Mouse (Mus musculus) bone marrow macrophage, adult 2 months (primary cell): ENCODE data around the gene Rpl3l. TPM values are rescaled to one million over a fixed set of nuclear protein-coding genes. Genes with fewer than 3 reads are reported as not detected.
"Not testable (repeated sequence)": the region's sequence is repeated elsewhere in the genome, so short reads cannot be mapped to it uniquely, and the experiment has no call there.

Experiments used
- H3K27ac ChIP-seq: 2 replicates; pipeline ENCODE4 v1.5.1; 2012; ENCODE audit warnings: low read depth, low read length; ENCODE audit not compliant: insufficient read depth
- H3K4me1 ChIP-seq: 2 replicates; pipeline ENCODE4 v1.6.1; 2012; ENCODE audit warnings: low read length; ENCODE audit not compliant: control insufficient read depth, insufficient read depth
- H3K4me3 ChIP-seq: 2 replicates; pipeline ENCODE4 v1.5.1; 2012; ENCODE audit warnings: mild to moderate bottlenecking, low read length, moderate library complexity; ENCODE audit not compliant: insufficient read depth
- CTCF ChIP-seq: IDR thresholded peaks from 2 replicates; pipeline ENCODE4 v1.5.1; 2012; ENCODE audit warnings: low read depth, mild to moderate bottlenecking, low read length, moderate library complexity
- POLR2A ChIP-seq: IDR thresholded peaks from 2 replicates; pipeline ENCODE4 v1.6.1; 2012; ENCODE audit warnings: mild to moderate bottlenecking, low read depth, low read length, borderline replicate concordance
- polyA plus RNA-seq: library from polyadenylated mRNA; stranded (reverse); fragments of >200 nt; gene quantifications from 2 replicates; pipeline ENCODE4 v1.2.4, GENCODE M21; 2012; ENCODE audit not compliant: missing spikeins, insufficient read depth, insufficient read length

The Rpl3l gene
- polyA plus RNA-seq, 1 experiment, result not detected

DNA sequence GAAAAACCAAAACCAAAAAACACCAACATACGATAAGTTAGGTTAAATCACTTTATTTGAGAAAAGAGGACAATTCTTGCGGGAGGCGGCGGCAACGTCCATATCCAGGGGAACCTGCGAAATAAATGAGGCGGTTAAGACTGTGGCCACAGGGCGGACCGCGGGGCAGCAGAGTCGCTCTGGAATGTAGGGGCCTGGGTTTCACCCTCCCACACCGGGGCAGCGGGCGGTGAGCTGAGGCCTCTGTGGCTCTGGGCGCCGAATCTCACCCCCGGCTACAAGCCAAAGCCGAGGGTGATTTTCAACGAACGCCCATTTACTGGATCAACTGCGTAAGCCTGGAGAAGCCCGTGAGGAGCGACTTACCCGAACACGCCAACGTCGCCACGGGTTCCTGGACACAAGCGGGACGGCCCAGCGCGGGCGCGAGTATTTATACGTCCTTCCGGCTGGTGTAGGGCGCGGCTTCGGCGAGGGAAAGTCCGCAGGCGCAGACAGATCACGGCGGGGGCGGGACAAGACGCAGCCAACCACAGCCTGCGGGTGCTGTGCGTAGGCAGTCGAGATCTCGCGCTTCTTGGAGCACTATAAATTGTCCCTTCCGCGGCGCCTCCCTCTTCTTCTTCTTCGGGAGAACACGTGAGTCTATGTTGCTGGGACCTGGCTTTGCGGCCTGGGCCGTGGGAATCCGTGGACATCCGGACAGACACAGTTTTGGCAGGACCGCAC, 8.0 kb upstream of the Rpl3l start:
- H3K4me3 ChIP-seq, result peak overlapping the region; percentile 73
- peak overlapping the region; percentile 67 for H3K27ac ChIP-seq
- peak; percentile 82 for TF ChIP-seq POLR2A
- TF ChIP-seq CTCF, result no peak
- H3K4me1 ChIP-seq, result peaks cover 5% of the 10 kb centered on the region; the same call in 1 of the 2 replicates

GRCm38 (mm10) chr17:24720616-24721015, 7.0 kb upstream of the Rpl3l start:
- peak overlapping the region; percentile 64 for H3K27ac ChIP-seq
- H3K4me3 ChIP-seq, result peak overlapping the region; percentile 67
- H3K4me1 ChIP-seq, result not testable (repeated sequence)

DNA sequence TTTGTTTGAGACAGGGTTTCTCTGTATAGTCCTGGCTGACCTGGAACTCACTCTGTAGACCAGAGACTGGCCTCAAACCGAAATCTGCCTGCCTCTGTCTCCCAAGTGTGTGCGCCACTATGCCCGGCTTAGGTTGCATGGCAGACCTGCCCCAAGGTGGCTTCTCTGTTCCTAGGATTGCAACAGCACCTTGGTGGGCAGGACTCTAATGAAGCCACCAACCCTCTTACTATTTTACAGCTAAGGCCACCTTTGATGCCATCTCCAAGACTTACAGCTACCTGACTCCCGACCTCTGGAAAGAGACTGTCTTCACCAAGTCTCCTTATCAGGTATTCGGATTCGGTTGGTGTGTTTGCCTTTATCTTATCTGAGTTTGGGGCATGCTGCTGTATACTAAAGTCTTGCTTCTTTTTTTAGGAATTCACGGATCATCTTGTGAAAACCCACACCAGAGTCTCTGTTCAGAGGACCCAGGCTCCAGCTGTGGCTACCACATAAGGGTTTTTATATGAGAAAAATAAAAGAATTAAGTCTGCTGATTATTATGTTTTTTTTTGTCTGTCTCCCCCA, 6.2 kb upstream of the Rpl3l start:
- H3K4me1 ChIP-seq, H3K27ac ChIP-seq: not testable (repeated sequence)
- peak overlapping the region; percentile 53 for H3K4me3 ChIP-seq

DNA sequence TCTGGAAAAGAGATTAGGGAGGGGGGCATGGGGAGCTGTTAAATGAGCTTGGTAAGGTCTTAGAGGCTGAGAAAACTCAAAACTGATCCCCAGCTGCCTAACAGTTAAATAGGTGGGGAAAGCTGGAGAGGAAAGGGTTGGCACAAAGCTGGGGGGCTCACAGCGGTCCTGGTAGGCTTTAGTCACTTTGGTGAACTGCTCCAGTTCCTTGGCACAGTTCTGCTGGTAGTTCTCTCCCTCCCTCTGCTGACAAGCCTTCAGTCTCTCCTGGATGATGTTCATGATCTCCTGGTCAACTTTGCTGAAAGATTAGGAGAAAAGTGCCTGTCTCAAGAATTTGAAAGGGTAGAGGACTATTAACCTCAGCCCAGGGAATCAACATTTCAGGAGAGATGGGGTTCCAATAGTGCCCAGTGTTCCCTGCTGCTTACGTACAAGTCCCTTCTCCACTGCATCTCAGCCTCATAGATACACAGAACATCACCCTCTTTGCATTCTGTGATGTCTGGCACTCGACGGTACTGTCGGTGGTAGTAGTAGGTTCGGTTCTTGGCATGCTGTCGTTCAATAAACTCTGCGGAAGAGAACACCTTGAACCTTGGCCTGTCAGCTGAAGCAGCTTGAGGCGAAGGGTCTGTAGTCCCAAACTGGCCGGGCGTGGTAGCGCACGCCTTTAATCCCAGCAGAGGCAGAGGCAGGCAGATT, 5.2 kb upstream of the Rpl3l start:
- Histone ChIP-seq H3K27ac (no peak overlapping the region), H3K4me3 (peak overlapping the region; percentile 35), H3K4me1 (peaks cover 5% of the 10 kb centered on the region; the same call in 1 of the 2 replicates)
- TF ChIP-seq CTCF, result no peak
- no peak for TF ChIP-seq POLR2A

GRCm38 (mm10) chr17:24723122-24723880, 4.3 kb upstream of the Rpl3l start:
- TF ChIP-seq CTCF (no peak), POLR2A (peak; percentile 32; the same call in 1 of the 2 replicates)
- Histone ChIP-seq H3K27ac (peak overlapping the region; percentile 57), H3K4me3 (peak overlapping the region; percentile 78), H3K4me1 (peaks cover 5% of the 10 kb centered on the region; the same call in 1 of the 2 replicates)

GRCm38 (mm10) chr17:24723881-24724180, 3.8 kb upstream of the Rpl3l start:
- peak overlapping the region; percentile 78 for H3K4me3 ChIP-seq
- peaks cover 5% of the 10 kb centered on the region; the same call in 1 of the 2 replicates for H3K4me1 ChIP-seq
- H3K27ac ChIP-seq, result peak overlapping the region; percentile 57
- TF ChIP-seq POLR2A (no peak), CTCF (no peak)

DNA sequence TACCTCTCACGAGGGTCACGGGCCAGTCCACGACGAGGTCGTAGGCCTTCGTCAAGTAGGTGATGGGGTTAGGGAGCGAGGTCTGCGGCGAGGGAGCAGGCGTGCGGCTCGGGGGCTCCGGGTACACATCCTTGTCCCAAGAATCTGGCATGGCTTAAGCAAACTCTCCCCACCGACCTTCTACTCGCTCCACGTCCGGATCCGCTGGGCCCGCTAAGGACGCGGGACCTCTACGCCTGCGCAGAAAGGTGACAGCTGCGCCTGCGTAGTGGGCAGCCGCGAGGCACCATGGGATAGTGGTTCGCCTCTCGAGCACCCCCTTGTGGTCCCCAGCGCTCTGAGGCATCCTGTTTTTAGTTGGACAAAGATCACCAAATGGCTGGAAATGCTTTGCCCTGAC, 3.4 kb upstream of the Rpl3l start, which contains the start of gene Ndufb10:
Gene Ndufb10, minus strand, starts transcription at position 295 of the 400 bp plus-strand sequence.
- peaks cover 5% of the 10 kb centered on the region; the same call in 1 of the 2 replicates for H3K4me1 ChIP-seq
- H3K27ac ChIP-seq, result peak within 1 kb of the TSS; percentile 57
- H3K4me3 ChIP-seq, result peak within 1 kb of the TSS; percentile 78
- TF ChIP-seq POLR2A (no peak), CTCF (no peak)

- no peak for TF ChIP-seq POLR2A
- no peak for TF ChIP-seq CTCF
- Histone ChIP-seq H3K4me3 (no peak overlapping the region), H3K27ac (no peak overlapping the region), H3K4me1 (peaks cover 10% of the 10 kb centered on the region)
These were observed 1.8 kb upstream of the Rpl3l start for GRCm38 (mm10) chr17:24725637-24726390.

DNA sequence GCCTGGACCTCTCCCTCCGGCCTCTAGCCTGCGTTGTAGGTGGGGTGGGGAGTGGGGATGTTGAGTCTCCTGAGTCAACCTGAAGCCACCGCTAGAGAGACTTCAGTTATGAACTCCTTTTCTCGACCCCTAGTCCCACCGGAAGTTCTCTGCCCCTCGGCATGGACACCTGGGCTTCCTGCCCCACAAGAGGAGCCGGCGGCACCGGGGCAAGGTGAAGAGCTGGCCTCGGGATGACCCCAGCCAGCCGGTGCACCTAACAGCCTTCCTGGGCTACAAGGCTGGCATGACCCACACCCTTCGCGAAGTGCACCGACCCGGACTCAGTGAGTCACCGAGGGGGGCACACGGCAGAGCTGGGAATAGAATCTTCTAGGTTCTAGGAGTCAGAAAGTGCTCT, 564 bp downstream of the Rpl3l start:
- no peak for TF ChIP-seq POLR2A
- no peak for TF ChIP-seq CTCF
- peaks cover 8% of the 10 kb centered on the region for H3K4me1 ChIP-seq
- H3K4me3 ChIP-seq, result no peak overlapping the region
- H3K27ac ChIP-seq, result no peak overlapping the region

DNA sequence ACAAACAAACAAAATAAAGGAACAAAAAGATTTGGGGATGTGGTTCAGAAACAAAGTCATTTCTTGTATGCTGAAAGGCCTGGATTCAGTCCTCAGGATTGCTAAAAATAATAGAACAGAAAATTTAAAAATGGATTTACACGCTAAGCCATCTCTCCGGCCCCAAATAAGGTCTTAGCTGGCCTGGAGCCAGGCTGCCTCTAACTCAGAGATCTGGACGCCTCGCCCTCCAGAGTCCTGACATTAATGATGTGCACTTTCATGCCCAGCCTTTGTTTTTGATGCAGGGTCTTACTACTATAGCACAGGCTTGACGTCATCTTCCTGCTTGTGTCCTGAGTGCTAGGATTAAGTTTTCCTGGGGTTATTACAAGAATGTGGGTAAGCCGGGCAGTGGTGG, 1.4 kb downstream of the Rpl3l start:
- no peak overlapping the region for H3K4me3 ChIP-seq
- no peak overlapping the region for H3K27ac ChIP-seq
- TF ChIP-seq CTCF (no peak), POLR2A (no peak)
- peaks cover 11% of the 10 kb centered on the region for H3K4me1 ChIP-seq
